8 mouse cellular contexts compared by ENCODE assay signal in genomic region chr11:53469968-53470695, GRCm38 (mm10). TPM values are rescaled to one million over a fixed set of nuclear protein-coding genes. Genes with fewer than 3 reads are reported as not detected.
DNase-seq lines count a peak whose midpoint lies in the region; ATAC-seq and TF ChIP-seq lines count a peak whose summit lies in the region.

Gene Gm9837, minus strand, starts transcription at chr11:53470479.

- H3K4me3 ChIP-seq in gastrocnemius, adult 2 months: peak within 1 kb of the TSS; percentile 60
- H3K4me3 ChIP-seq in hindbrain, postnatal 0 days (ENCODE audit: low read length): peak within 1 kb of the TSS; percentile 28
- H3K4me3 ChIP-seq in left cerebral cortex, adult 2 months: peak within 1 kb of the TSS; percentile 29

- no peaks in the 10 kb centered on the region for H3K9me3 ChIP-seq in hindbrain, postnatal 0 days (ENCODE audit: low read length)

- peak; percentile 89 for DNase-seq in ZHBTc4 (ENCODE audit: low read depth, low spot score)
- peak; percentile 81 to 93 for DNase-seq in cerebellum, postnatal 4 days (ENCODE audit: low spot score in 2 of 2)
- DNase-seq in gastrocnemius, adult 2 months: peak; percentile 92
- peak; percentile 95 for DNase-seq in hindbrain, postnatal 0 days (ENCODE audit: low spot score)
- DNase-seq in left cerebral cortex, adult 2 months (ENCODE audit: extremely low spot score in 1 of 2, low spot score in 2 of 2): peak; percentile 91 to 94
- DNase-seq in right cerebral cortex, adult 18-20 months: peak; percentile 94
- DNase-seq in urinary bladder, adult 2 months (ENCODE audit: low spot score): peak; percentile 77

- peak within 1 kb of the TSS; percentile 76 for H3K27ac ChIP-seq in gastrocnemius, adult 2 months
- peak within 1 kb of the TSS; percentile 76 for H3K27ac ChIP-seq in hindbrain, postnatal 0 days
- H3K27ac ChIP-seq in left cerebral cortex, adult 2 months: peak within 1 kb of the TSS; percentile 85

- 2% methylated on average over 29 of the region's 29 CpGs for WGBS in hindbrain, postnatal 0 days

- intact Hi-C loops in gastrocnemius, adult 2 months (cut with DNase I): loop anchor here (1.0 to 5.0 kb wide), 3 partner anchors 52 to 157 kb away; partner anchors contain the start of gene Kif3a
- intact Hi-C loops in left cerebral cortex, adult 2 months (cut with DNase I): loop anchor here (1.0 to 10.0 kb wide), 7 partner anchors 27 to 375 kb away; partner anchors contain the start of gene Kif3a

- peaks cover 8% of the 10 kb centered on the region for H3K4me1 ChIP-seq in hindbrain, postnatal 0 days (ENCODE audit: insufficient read depth, low read length)

- peak; percentile 85 for ATAC-seq in hindbrain, postnatal 0 days
- peak; percentile 95 for ATAC-seq in megakaryocyte, adult 5-6 weeks (ENCODE audit: poor library complexity, severe bottlenecking)

- H3K9ac ChIP-seq in hindbrain, postnatal 0 days (replicated peaks; ENCODE audit: low read length): peak within 1 kb of the TSS; percentile 33

- H3K36me3 ChIP-seq in hindbrain, postnatal 0 days (ENCODE audit: insufficient read depth, low read length): no peaks in the 10 kb centered on the region

- no peak; the same call in 1 of the 2 replicates for TF ChIP-seq CTCF in gastrocnemius, adult 2 months (IDR thresholded peaks at IDR 0.05)
- peak; percentile 92 for TF ChIP-seq CTCF in hindbrain, postnatal 0 days (IDR thresholded peaks at IDR 0.05; ENCODE audit: low read depth)
- TF ChIP-seq CTCF in left cerebral cortex, adult 2 months (IDR thresholded peaks at IDR 0.05): peak; percentile 92

- peak within 1 kb of the TSS; percentile 60 for H3K4me2 ChIP-seq in hindbrain, postnatal 0 days (ENCODE audit: low read depth, low read length)

- peaks cover 6% of the 10 kb centered on the region; the same call in 1 of the 2 replicates for H3K27me3 ChIP-seq in hindbrain, postnatal 0 days (ENCODE audit: insufficient read depth, low read length)

RNA-seq across cellular contexts. Expression of gene Gm9837, which starts in this region (rescaled TPM):
- total RNA-seq in gastrocnemius, adult 2 months (2021): not detected
- total RNA-seq in hindbrain, postnatal 0 days (2014; rRNA removed): not detected in 2 replicates
- not detected in 2 replicates for polyA plus RNA-seq in hindbrain, postnatal 0 days (2015; fragmentation: Nextera tagmentation; extraction: Ambion mirVana)
- total RNA-seq in left cerebral cortex, adult 2 months (2021): under 1 TPM in 1 of 2 experiments, not detected in 1; 0.84 TPM
- not detected in 2 replicates for total RNA-seq in megakaryocyte, adult 5-6 weeks (2015)
- not detected in 2 replicates for total RNA-seq in megakaryocyte, adult 5-6 weeks (2017)
- not detected in 2 replicates for polyA plus RNA-seq in urinary bladder, adult 2 months (2012; rRNA removed)

Comparison
In these comparisons a context has a peak if more than half of its experiments do, and no peak if none do; other contexts are left out.
1. Peak in every context shown above with its lines: DNase-seq, ATAC-seq, H3K4me3 ChIP-seq and H3K27ac ChIP-seq.
2. Peak in DNase-seq, H3K4me3 ChIP-seq and H3K27ac ChIP-seq in gastrocnemius, adult 2 months; RNA of the gene not detected or under 1 TPM.
3. Peak in DNase-seq, ATAC-seq, H3K4me3 ChIP-seq, H3K27ac ChIP-seq, H3K9ac ChIP-seq and H3K4me2 ChIP-seq in hindbrain, postnatal 0 days; RNA of the gene not detected or under 1 TPM.
4. Peak in DNase-seq, H3K4me3 ChIP-seq and H3K27ac ChIP-seq in left cerebral cortex, adult 2 months; RNA of the gene not detected or under 1 TPM.
5. Peak in ATAC-seq in megakaryocyte, adult 5-6 weeks; RNA of the gene not detected or under 1 TPM.
6. Peak in DNase-seq in urinary bladder, adult 2 months; RNA of the gene not detected or under 1 TPM.